Mouse (Mus musculus) adrenal gland, postnatal 14 days (tissue): ENCODE measurements around the gene Agxt. TPM values are rescaled to one million over a fixed set of nuclear protein-coding genes. Genes with fewer than 3 reads are reported as not detected.

ENCODE experiments used
- total RNA-seq: library from RNA; stranded (reverse); gene quantifications from 2 replicates; pipeline ENCODE4 v1.2.3, GENCODE M21; 2021

Gene Agxt
- total RNA-seq, 1 experiment from 2014 or later: 40.2 TPM

Other genes with a start within 250 kb of the Agxt start
- 0.67 and 0.94 TPM in 2 replicates for gene Ankmy1, start 232.3 kb upstream of the Agxt start, total RNA-seq
- gene Dusp28, start 228.3 kb upstream of the Agxt start, total RNA-seq: 12.9 and 13.6 TPM in 2 replicates
- 69.4 and 74.6 TPM in 2 replicates for gene Rnpepl1, start 224.5 kb upstream of the Agxt start, total RNA-seq
- 16.2 and 18.7 TPM in 2 replicates for gene Capn10, start 200.9 kb upstream of the Agxt start, total RNA-seq
- 1.9 and 3.5 TPM in 2 replicates for gene Gpr35, start 184.4 kb upstream of the Agxt start, total RNA-seq
- gene Aqp12, start 128.9 kb upstream of the Agxt start, total RNA-seq: not detected in 2 replicates
- 18.5 and 25.5 TPM in 2 replicates for gene Kif1a, start 33.3 kb upstream of the Agxt start, total RNA-seq
- gene 2310007B03Rik, start 25.7 kb downstream of the Agxt start, total RNA-seq: not detected in 2 replicates
- 0.07 and 0.08 TPM in 2 replicates for gene Crocc2, start 33.5 kb downstream of the Agxt start, total RNA-seq
- 22.5 and 23.2 TPM in 2 replicates for gene Sned1, start 100.6 kb downstream of the Agxt start, total RNA-seq
- 29.1 and 32.4 TPM in 2 replicates for gene Mterf4, start 170.7 kb downstream of the Agxt start, total RNA-seq
- gene Ppp1r7, start 207.6 kb downstream of the Agxt start, total RNA-seq: 22.1 and 27.2 TPM in 2 replicates
- gene Pask, start 208.2 kb downstream of the Agxt start, total RNA-seq: 4.0 and 5.3 TPM in 2 replicates
- gene Ano7, start 238.7 kb downstream of the Agxt start, total RNA-seq: not detected in 2 replicates